Mouse (Mus musculus): ENCODE results near the gene Ccl5. TPM values are rescaled to one million over a fixed set of nuclear protein-coding genes. Genes with fewer than 3 reads are reported as not detected.

The Ccl5 gene
- polyA plus RNA-seq, 1 experiment from 2014 or later: not detected

GRCm38 (mm10) chr11:83534609-83535423, 4.5 kb upstream of the Ccl5 start:
- Histone ChIP-seq H3K9ac (no peak overlapping the region), H3K36me3 (replicated peaks) (no peaks in the 10 kb centered on the region), H3K4me2 (no peak overlapping the region), H3K27me3 (no peaks in the 10 kb centered on the region), H3K4me3 (replicated peaks) (no peak overlapping the region), H3K4me1 (no peaks in the 10 kb centered on the region), H3K27ac (no peak overlapping the region), H3K9me3 (no peaks in the 10 kb centered on the region)
- WGBS: 67% methylated on average over 13 of the region's 13 CpGs
- no peak for ATAC-seq (ENCODE audit: low FRiP score)

GRCm38 (mm10) chr11:83534143-83534542, 3.8 kb upstream of the Ccl5 start:
- ATAC-seq (ENCODE audit: low FRiP score): no peak
- no peaks in the 10 kb centered on the region for H3K4me1 ChIP-seq
- H3K27me3 ChIP-seq: no peaks in the 10 kb centered on the region
- H3K36me3 ChIP-seq (replicated peaks): no peaks in the 10 kb centered on the region
- H3K9me3 ChIP-seq: no peaks in the 10 kb centered on the region
- H3K4me2 ChIP-seq: no peak overlapping the region
- no peak overlapping the region for H3K9ac ChIP-seq
- no peak overlapping the region for H3K27ac ChIP-seq
- WGBS: 90% methylated on average over 8 of the region's 8 CpGs
- no peak overlapping the region for H3K4me3 ChIP-seq (replicated peaks)

- Histone ChIP-seq H3K4me1 (no peaks in the 10 kb centered on the region), H3K9ac (no peak overlapping the region), H3K4me2 (no peak overlapping the region), H3K36me3 (replicated peaks) (no peaks in the 10 kb centered on the region), H3K27me3 (no peaks in the 10 kb centered on the region), H3K27ac (no peak overlapping the region), H3K9me3 (no peaks in the 10 kb centered on the region), H3K4me3 (replicated peaks) (no peak overlapping the region)
- no peak for ATAC-seq (ENCODE audit: low FRiP score)
- 89% methylated on average over 1 of the region's 1 CpGs for WGBS
Measured at GRCm38 (mm10) chr11:83533192-83533591, 2.9 kb upstream of the Ccl5 start.

GRCm38 (mm10) chr11:83529024-83529423, 1.3 kb downstream of the Ccl5 start:
- WGBS: 78% methylated on average over 12 of the region's 12 CpGs
- H3K9ac ChIP-seq: no peak overlapping the region

GRCm38 (mm10) chr11:83522075-83522474, 8.2 kb downstream of the Ccl5 start, which contains the start of gene Heatr9:
Gene Heatr9 (minus strand): TSS chr11:83522175.
- H3K27me3 ChIP-seq: no peaks in the 10 kb centered on the region
- no peaks in the 10 kb centered on the region for H3K36me3 ChIP-seq (replicated peaks)
- no peaks in the 10 kb centered on the region for H3K4me1 ChIP-seq
- WGBS: 84% methylated on average over 3 of the region's 3 CpGs
- no peak within 1 kb of the TSS for H3K27ac ChIP-seq
- no peak within 1 kb of the TSS for H3K4me3 ChIP-seq (replicated peaks)
- no peaks in the 10 kb centered on the region for H3K9me3 ChIP-seq
- H3K4me2 ChIP-seq: no peak within 1 kb of the TSS
- ATAC-seq (ENCODE audit: low FRiP score): no peak
- H3K9ac ChIP-seq: no peak within 1 kb of the TSS

More at GRCm38 (mm10) chr11:83529024-83529423, 1.3 kb downstream of the Ccl5 start:
- Histone ChIP-seq H3K27me3 (no peaks in the 10 kb centered on the region), H3K9me3 (no peaks in the 10 kb centered on the region), H3K4me3 (replicated peaks) (no peak overlapping the region), H3K36me3 (replicated peaks) (no peaks in the 10 kb centered on the region), H3K4me1 (no peaks in the 10 kb centered on the region), H3K4me2 (no peak overlapping the region), H3K27ac (no peak overlapping the region)
- ATAC-seq (ENCODE audit: low FRiP score): no peak

GRCm38 (mm10) chr11:83518371-83518770, 11.9 kb downstream of the Ccl5 start:
- H3K27me3 ChIP-seq: no peaks in the 10 kb centered on the region
- H3K36me3 ChIP-seq (replicated peaks): no peaks in the 10 kb centered on the region; the same call in 1 of the 2 replicates
- H3K9me3 ChIP-seq: no peaks in the 10 kb centered on the region
- no peak for ATAC-seq (ENCODE audit: low FRiP score)
- no peak overlapping the region for H3K4me3 ChIP-seq (replicated peaks)
- 72% methylated on average over 6 of the region's 6 CpGs for WGBS
- no peak overlapping the region for H3K4me2 ChIP-seq
- H3K9ac ChIP-seq: no peak overlapping the region
- no peak overlapping the region for H3K27ac ChIP-seq
- no peaks in the 10 kb centered on the region for H3K4me1 ChIP-seq

- Histone ChIP-seq H3K4me1 (no peaks in the 10 kb centered on the region), H3K36me3 (replicated peaks) (no peaks in the 10 kb centered on the region; the same call in 1 of the 2 replicates), H3K9me3 (no peaks in the 10 kb centered on the region), H3K27me3 (no peaks in the 10 kb centered on the region), H3K27ac (no peak overlapping the region), H3K9ac (no peak overlapping the region), H3K4me3 (replicated peaks) (no peak overlapping the region), H3K4me2 (no peak overlapping the region)
- no peak for ATAC-seq (ENCODE audit: low FRiP score)
Measured at GRCm38 (mm10) chr11:83517153-83517552, 13.2 kb downstream of the Ccl5 start.

- ATAC-seq (ENCODE audit: low FRiP score): no peak
- Histone ChIP-seq H3K4me1 (no peaks in the 10 kb centered on the region), H3K9me3 (no peaks in the 10 kb centered on the region), H3K4me3 (replicated peaks) (no peak overlapping the region), H3K27me3 (no peaks in the 10 kb centered on the region), H3K4me2 (no peak overlapping the region), H3K36me3 (replicated peaks) (peaks cover 32% of the 10 kb centered on the region), H3K9ac (no peak overlapping the region), H3K27ac (no peak overlapping the region)
Measured at GRCm38 (mm10) chr11:83509521-83509920, 20.8 kb downstream of the Ccl5 start.

- no peaks in the 10 kb centered on the region for H3K9me3 ChIP-seq
- no peak overlapping the region for H3K9ac ChIP-seq
- H3K4me2 ChIP-seq: no peak overlapping the region
- H3K4me3 ChIP-seq (replicated peaks): no peak overlapping the region
- 93% methylated on average over 5 of the region's 5 CpGs for WGBS
- no peaks in the 10 kb centered on the region for H3K27me3 ChIP-seq
- ATAC-seq (ENCODE audit: low FRiP score): no peak
- no peaks in the 10 kb centered on the region for H3K4me1 ChIP-seq
- H3K36me3 ChIP-seq (replicated peaks): peaks cover 64% of the 10 kb centered on the region
- H3K27ac ChIP-seq: no peak overlapping the region
Measured at GRCm38 (mm10) chr11:83504308-83504707, 26.0 kb downstream of the Ccl5 start.

- ATAC-seq (ENCODE audit: low FRiP score): no peak
Measured at GRCm38 (mm10) chr11:83495571-83495970, 34.7 kb downstream of the Ccl5 start.

GRCm38 (mm10) chr11:83491488-83491887, 38.8 kb downstream of the Ccl5 start:
- H3K4me2 ChIP-seq: no peak overlapping the region
- H3K36me3 ChIP-seq (replicated peaks): peaks cover 33% of the 10 kb centered on the region
- no peaks in the 10 kb centered on the region for H3K4me1 ChIP-seq
- no peak overlapping the region for H3K27ac ChIP-seq
- no peak for ATAC-seq (ENCODE audit: low FRiP score)
- H3K9ac ChIP-seq: no peak overlapping the region
- no peaks in the 10 kb centered on the region for H3K9me3 ChIP-seq
- H3K4me3 ChIP-seq (replicated peaks): no peak overlapping the region
- 91% methylated on average over 4 of the region's 4 CpGs for WGBS
- H3K27me3 ChIP-seq: no peaks in the 10 kb centered on the region

More at GRCm38 (mm10) chr11:83495571-83495970, 34.7 kb downstream of the Ccl5 start:
- H3K36me3 ChIP-seq (replicated peaks): peaks cover 23% of the 10 kb centered on the region
- no peaks in the 10 kb centered on the region for H3K4me1 ChIP-seq
- no peaks in the 10 kb centered on the region for H3K9me3 ChIP-seq
- no peak overlapping the region for H3K9ac ChIP-seq
- H3K27me3 ChIP-seq: no peaks in the 10 kb centered on the region
- H3K27ac ChIP-seq: no peak overlapping the region
- no peak overlapping the region for H3K4me3 ChIP-seq (replicated peaks)
- H3K4me2 ChIP-seq: no peak overlapping the region
- 58% methylated on average over 2 of the region's 2 CpGs for WGBS

Data from forebrain, embryonic 12.5 days (tissue).